In genomic region chr13:36117143-36118014, GRCm38 (mm10) we compare ENCODE assay signal across 8 mouse cellular contexts. TPM values are rescaled to one million over a fixed set of nuclear protein-coding genes. Genes with fewer than 3 reads are reported as not detected.
DNase-seq lines count a peak whose midpoint lies in the region; ATAC-seq and TF ChIP-seq lines count a peak whose summit lies in the region.

Fars2 (plus strand) TSS chr13:36117412.
Lyrm4 (minus strand) TSS chr13:36117526.

- no peaks in the 10 kb centered on the region for H3K9me3 ChIP-seq in hindbrain, postnatal 0 days (ENCODE audit: low read length)

- no peaks in the 10 kb centered on the region for H3K4me1 ChIP-seq in hindbrain, postnatal 0 days (ENCODE audit: insufficient read depth, low read length)

- TF ChIP-seq CTCF in gastrocnemius, adult 2 months (IDR thresholded peaks at IDR 0.05): peak; percentile 5; the same call in 1 of the 2 replicates
- TF ChIP-seq CTCF in hindbrain, postnatal 0 days (IDR thresholded peaks at IDR 0.05; ENCODE audit: low read depth): 0 out of 2 replicates have a peak, but pooled peaks have one; percentile 24
- no peak for TF ChIP-seq CTCF in left cerebral cortex, adult 2 months (IDR thresholded peaks at IDR 0.05)

- DNase-seq in ZHBTc4 (ENCODE audit: low read depth, low spot score): peak; percentile 98
- DNase-seq in gastrocnemius, adult 2 months: peak; percentile 99
- DNase-seq in hindbrain, postnatal 0 days (ENCODE audit: low spot score): peak; percentile 98
- peak; percentile 94 to 96 for DNase-seq in left cerebral cortex, adult 2 months (ENCODE audit: extremely low spot score in 1 of 2, low spot score in 2 of 2)
- DNase-seq in right cerebral cortex, adult 2 months (ENCODE audit: low spot score in 2 of 2): peak; percentile 93 to 98
- DNase-seq in urinary bladder, postnatal 14 days (ENCODE audit: low spot score): peak; percentile 99

- under 1% methylated on average over 74 of the region's 75 CpGs for WGBS in hindbrain, postnatal 0 days

- intact Hi-C loops in gastrocnemius, adult 2 months (cut with DNase I): loop anchor here (2.0 kb wide), 1 partner anchor 99 kb away; no protein-coding TSS in a partner anchor
- intact Hi-C loops in left cerebral cortex, adult 2 months (cut with DNase I): loop anchor here (1.0 to 10.0 kb wide), 2 partner anchors 98 to 607 kb away; no protein-coding TSS in a partner anchor

- peak; percentile 97 for ATAC-seq in common myeloid progenitor, adult 5-6 weeks (replicated peaks; ENCODE audit: low read depth, poor library complexity, severe bottlenecking)
- ATAC-seq in hindbrain, postnatal 0 days: peak; percentile 99
- ATAC-seq in megakaryocyte, adult 5-6 weeks (ENCODE audit: poor library complexity, severe bottlenecking): peak; percentile 97

- peak within 1 kb of the TSS; percentile 64 for H3K9ac ChIP-seq in hindbrain, postnatal 0 days (replicated peaks; ENCODE audit: low read length)

- H3K27ac ChIP-seq in gastrocnemius, adult 2 months: peak within 1 kb of the TSS; percentile 98
- H3K27ac ChIP-seq in hindbrain, postnatal 0 days: peak within 1 kb of the TSS; percentile 97
- peak within 1 kb of the TSS; percentile 97 for H3K27ac ChIP-seq in left cerebral cortex, adult 2 months

- H3K4me2 ChIP-seq in hindbrain, postnatal 0 days (ENCODE audit: low read depth, low read length): peak within 1 kb of the TSS; percentile 62

- no peaks in the 10 kb centered on the region for H3K36me3 ChIP-seq in hindbrain, postnatal 0 days (ENCODE audit: insufficient read depth, low read length)

- no peaks in the 10 kb centered on the region for H3K27me3 ChIP-seq in hindbrain, postnatal 0 days (ENCODE audit: insufficient read depth, low read length)

- peak within 1 kb of the TSS; percentile 83 for H3K4me3 ChIP-seq in gastrocnemius, adult 2 months
- peak within 1 kb of the TSS; percentile 77 for H3K4me3 ChIP-seq in hindbrain, postnatal 0 days (ENCODE audit: low read length)
- peak within 1 kb of the TSS; percentile 89 for H3K4me3 ChIP-seq in left cerebral cortex, adult 2 months

RNA-seq across cellular contexts. Expression of gene Fars2, which starts in this region (rescaled TPM):
- 62.3 and 112 TPM in 2 replicates for total RNA-seq in common myeloid progenitor, adult 5-6 weeks (2017)
- 10 to 100 TPM; 40.8 to 43.4 TPM for total RNA-seq in gastrocnemius, adult 2 months (2021)
- total RNA-seq in hindbrain, postnatal 0 days (2014; rRNA removed): 21.5 and 34.3 TPM in 2 replicates
- 34.5 and 34.6 TPM in 2 replicates for polyA plus RNA-seq in hindbrain, postnatal 0 days (2015; fragmentation: Nextera tagmentation; extraction: Ambion mirVana)
- total RNA-seq in left cerebral cortex, adult 2 months (2021): 10 to 100 TPM; 34.4 to 40.7 TPM
- total RNA-seq in megakaryocyte, adult 5-6 weeks (2015): 20.9 and 24.7 TPM in 2 replicates
- total RNA-seq in megakaryocyte, adult 5-6 weeks (2017): 28.4 and 30.8 TPM in 2 replicates

RNA-seq across cellular contexts. Expression of gene Lyrm4, which starts in this region (rescaled TPM):
- 16.6 and 18.2 TPM in 2 replicates for total RNA-seq in common myeloid progenitor, adult 5-6 weeks (2017)
- total RNA-seq in gastrocnemius, adult 2 months (2021): 1 to 10 TPM; 4.4 to 6.4 TPM
- total RNA-seq in hindbrain, postnatal 0 days (2014; rRNA removed): 8.0 and 15.7 TPM in 2 replicates
- polyA plus RNA-seq in hindbrain, postnatal 0 days (2015; fragmentation: Nextera tagmentation; extraction: Ambion mirVana): 52.7 and 53.0 TPM in 2 replicates
- total RNA-seq in left cerebral cortex, adult 2 months (2021): 10 to 100 TPM; 20.7 to 21.6 TPM
- 7.8 and 9.0 TPM in 2 replicates for total RNA-seq in megakaryocyte, adult 5-6 weeks (2015)
- total RNA-seq in megakaryocyte, adult 5-6 weeks (2017): 4.8 and 8.3 TPM in 2 replicates

Comparison
In these comparisons a context has a peak if more than half of its experiments do, and no peak if none do; other contexts are left out.
1. Peak in every context shown above with its lines: DNase-seq, ATAC-seq, H3K4me3 ChIP-seq and H3K27ac ChIP-seq.